Mouse (Mus musculus): Measurements from ENCODE around the gene Eif1. TPM values are rescaled to one million over a fixed set of nuclear protein-coding genes. Genes with fewer than 3 reads are reported as not detected.
"Not testable (repeated sequence)": the region's sequence is repeated elsewhere in the genome, so short reads cannot be mapped to it uniquely, and the experiment has no call there.

Gene Eif1
- total RNA-seq, 2 experiments from 2014 or later, result 739 to 776 TPM

- DNase-seq (ENCODE audit: low spot score in 2 of 2), result peak; percentile 37 to 79
Measured at GRCm38 (mm10) chr11:100312096-100312679, 7.5 kb upstream of the Eif1 start.

DNA sequence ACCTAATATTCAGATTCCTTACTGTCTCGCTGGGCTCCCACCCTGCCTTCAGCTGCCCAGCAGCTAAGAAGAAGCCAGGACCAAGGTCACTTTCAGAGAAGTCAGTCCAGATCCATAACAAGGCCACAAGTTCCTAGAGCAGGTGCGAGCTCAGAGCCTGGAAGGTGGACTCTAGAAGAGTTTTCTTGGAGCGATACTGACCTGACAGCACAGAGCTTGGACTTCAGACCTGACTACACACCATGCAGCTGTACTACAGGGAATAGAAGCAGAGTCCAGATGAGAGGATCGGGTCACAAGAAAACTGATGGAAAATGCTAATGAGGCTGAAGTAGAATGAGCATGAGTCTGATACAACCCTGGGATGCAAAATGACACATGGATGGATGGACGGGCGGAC, 6.3 kb upstream of the Eif1 start:
- no peak for DNase-seq (ENCODE audit: low spot score in 2 of 2)

- DNase-seq (ENCODE audit: low spot score in 2 of 2), result no peak
Measured at GRCm38 (mm10) chr11:100315439-100315838, 4.2 kb upstream of the Eif1 start.

GRCm38 (mm10) chr11:100317826-100318380, 1.8 kb upstream of the Eif1 start:
- DNase-seq (ENCODE audit: low spot score in 2 of 2), result no peak

- no peak for DNase-seq (ENCODE audit: low spot score in 2 of 2)
Measured at GRCm38 (mm10) chr11:100318529-100319451, 895 bp upstream of the Eif1 start.

- DNase-seq (ENCODE audit: low spot score in 2 of 2), result peak; percentile 91 to 96
Measured at GRCm38 (mm10) chr11:100320172-100320630, 516 bp downstream of the Eif1 start.

DNA sequence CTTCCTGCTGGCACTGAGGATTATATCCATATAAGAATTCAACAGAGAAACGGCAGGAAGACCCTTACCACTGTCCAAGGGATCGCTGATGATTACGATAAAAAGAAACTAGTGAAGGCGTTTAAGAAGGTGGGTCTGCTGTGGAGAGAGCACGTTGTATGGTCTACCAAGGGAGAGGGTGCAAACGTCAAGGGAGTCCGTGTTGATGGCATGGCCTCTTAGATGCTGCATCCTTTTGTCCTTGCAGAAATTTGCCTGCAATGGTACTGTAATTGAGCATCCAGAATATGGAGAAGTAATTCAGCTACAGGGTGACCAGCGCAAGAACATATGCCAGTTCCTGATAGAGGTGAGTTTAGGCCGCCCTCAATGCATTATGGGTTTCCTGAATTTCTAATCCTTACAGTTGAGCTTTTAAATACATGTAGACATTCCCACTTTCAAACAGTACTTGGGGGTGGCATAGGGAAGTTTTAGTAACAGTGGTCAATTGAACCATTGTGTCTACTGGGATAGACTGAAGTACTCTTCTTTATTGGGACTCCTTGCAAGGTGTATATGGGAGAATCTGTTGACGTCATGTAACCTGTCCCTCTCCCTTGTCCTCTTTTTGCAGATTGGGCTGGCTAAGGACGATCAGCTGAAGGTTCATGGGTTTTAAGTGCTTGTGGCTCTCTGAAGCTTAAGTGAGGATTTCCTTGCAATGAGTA, 1.2 kb downstream of the Eif1 start:
- DNase-seq (ENCODE audit: low spot score in 2 of 2), result not testable (repeated sequence)

DNA sequence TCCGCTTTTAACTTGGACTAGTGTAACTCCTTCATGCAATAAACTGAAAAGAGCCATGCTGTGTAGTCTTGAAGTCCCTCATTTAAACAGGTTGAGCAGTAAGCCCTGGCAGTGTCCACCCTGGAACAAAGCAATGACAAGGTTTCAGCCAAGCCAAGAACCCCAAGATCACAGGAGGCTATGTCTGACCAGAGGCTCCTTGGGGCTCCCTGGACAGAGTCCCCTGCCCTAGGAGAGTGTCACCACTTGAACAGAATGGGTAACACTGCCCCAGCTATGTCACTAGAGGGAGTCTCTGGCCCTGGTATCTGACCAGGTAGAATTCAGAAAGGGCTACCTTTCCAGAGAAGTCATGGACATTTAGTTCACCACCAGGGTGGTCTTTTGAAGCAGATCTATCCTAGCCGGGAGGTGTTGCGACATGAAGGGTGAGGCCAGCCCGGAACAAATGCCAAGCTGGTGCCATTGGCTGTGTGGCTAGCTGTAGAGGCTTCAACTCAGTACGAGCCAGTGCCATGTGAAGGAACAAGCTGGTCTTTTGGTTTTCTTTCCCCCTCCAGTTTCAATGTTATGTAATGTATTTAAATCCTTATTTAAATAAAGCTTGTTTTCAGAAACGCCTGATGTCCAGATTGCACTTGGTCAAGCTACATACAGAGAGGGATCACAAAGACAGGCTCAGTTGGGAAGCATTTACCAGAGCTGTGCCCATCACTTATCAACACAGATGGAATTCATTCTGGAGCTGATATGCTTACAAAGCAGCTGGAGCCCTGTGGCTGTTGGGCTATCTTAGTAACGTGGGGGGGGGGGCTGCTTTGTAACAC, 2.0 kb downstream of the Eif1 start:
- DNase-seq (ENCODE audit: low spot score in 2 of 2), result not testable (repeated sequence)

DNA sequence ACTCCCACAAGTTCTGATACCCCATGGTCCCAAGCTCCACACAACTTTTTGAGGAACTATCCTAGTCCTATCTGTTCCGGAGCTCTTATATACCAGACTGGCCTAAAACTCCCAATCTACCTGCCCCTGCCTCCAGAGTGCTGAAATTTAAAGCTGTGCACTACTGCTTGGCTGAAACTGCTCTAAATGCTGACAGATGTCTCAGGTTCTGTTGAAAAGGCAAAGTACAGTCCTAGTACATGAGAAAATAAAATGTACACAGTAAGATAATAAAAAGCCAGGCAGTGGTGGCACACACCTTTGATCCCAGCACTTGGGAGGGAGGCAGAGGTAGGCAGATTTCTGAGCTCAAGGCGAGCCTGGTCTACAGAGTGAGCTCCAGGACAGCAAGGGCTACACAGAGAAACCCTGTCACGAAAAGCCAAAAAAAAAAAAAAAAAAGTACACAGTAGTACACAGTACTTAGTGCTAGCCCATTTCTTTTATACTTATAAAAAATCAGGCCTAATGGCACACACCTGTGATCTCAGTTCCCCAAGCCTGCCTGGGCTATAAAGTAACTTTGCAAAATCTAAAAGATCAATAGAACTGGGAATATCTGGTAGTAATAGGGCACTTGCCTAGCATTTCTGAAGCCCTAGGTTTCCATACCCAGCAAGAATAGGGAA, 3.0 kb downstream of the Eif1 start:
- DNase-seq (ENCODE audit: low spot score in 2 of 2), result no peak

DNA sequence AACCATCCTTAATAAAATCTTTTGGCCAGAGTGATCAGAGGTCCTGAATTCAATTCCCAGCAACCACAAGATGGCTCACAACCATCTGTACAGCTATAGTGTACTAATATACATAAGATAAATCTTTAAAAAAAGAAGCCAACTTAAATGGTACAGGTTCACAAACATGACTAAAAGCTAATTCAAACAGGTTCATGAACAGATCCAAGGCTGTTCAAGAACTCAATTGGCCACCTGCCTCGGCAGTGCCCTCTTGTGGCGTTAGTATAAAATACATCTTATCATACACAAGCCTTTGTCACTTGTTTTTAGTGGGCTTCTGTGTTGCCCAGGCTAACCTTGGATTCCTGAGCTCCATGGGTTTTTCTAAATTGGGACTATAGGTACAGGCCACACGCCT, 3.9 kb downstream of the Eif1 start:
- DNase-seq (ENCODE audit: low spot score in 2 of 2), result peak in 1 of 2 experiments; percentile 74

DNA sequence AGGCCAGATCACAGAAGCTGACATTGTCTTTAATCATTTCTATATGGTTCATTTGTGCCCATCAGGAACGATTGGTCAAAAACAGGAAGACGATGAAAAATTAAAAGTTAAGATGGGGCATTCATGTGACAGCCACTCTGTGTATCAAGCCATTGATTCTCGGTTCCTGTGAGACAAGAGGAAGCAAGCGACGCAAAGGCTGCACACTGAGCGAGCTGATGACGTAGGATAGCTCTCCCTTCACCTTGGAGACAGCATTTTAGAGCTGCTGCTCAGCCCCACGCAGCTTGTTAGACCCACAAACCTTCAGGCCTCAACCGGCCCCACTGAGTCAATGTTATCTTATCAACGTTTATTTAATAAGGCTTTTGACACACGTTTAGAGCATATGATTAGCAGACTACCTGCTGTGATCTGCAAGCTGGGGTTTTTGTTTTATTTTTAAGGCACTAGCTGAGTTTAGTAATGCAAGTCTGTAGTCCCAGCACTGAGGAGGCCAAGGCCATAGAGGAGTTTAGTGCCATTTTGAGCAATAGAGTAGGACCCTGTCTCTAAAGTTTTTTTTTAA, 5.5 kb downstream of the Eif1 start:
- no peak for DNase-seq (ENCODE audit: low spot score in 2 of 2)

DNA sequence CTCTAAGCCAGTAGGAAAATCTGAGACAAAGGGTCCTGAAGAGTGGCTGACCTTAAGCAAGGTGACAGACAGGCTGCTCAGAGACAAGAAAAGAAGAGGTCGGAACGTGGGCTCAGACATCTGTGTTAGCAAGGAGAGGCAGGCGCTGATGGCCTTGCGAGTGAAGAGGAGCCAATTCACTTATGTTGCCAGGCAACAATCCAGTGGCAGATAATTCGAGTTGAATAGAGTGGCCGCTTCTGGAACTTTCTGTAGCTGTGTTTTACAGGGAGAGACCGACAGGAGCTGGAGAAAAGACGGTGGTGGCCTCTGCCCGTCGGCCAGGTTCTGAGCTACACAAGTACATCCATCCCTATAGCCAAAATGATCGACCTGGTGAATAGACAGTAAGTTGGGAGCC, 7.6 kb downstream of the Eif1 start:
- DNase-seq (ENCODE audit: low spot score in 2 of 2), result no peak

- no peak for DNase-seq (ENCODE audit: low spot score in 2 of 2)
Measured at GRCm38 (mm10) chr11:100327761-100328160, 8.1 kb downstream of the Eif1 start.

GRCm38 (mm10) chr11:100330235-100330634, 10.6 kb downstream of the Eif1 start:
- peak in 1 of 2 experiments; percentile 37 for DNase-seq (ENCODE audit: low spot score in 2 of 2)

- not testable (repeated sequence) for DNase-seq (ENCODE audit: low spot score in 2 of 2)
Measured at GRCm38 (mm10) chr11:100330816-100331375, 11.2 kb downstream of the Eif1 start.

DNA sequence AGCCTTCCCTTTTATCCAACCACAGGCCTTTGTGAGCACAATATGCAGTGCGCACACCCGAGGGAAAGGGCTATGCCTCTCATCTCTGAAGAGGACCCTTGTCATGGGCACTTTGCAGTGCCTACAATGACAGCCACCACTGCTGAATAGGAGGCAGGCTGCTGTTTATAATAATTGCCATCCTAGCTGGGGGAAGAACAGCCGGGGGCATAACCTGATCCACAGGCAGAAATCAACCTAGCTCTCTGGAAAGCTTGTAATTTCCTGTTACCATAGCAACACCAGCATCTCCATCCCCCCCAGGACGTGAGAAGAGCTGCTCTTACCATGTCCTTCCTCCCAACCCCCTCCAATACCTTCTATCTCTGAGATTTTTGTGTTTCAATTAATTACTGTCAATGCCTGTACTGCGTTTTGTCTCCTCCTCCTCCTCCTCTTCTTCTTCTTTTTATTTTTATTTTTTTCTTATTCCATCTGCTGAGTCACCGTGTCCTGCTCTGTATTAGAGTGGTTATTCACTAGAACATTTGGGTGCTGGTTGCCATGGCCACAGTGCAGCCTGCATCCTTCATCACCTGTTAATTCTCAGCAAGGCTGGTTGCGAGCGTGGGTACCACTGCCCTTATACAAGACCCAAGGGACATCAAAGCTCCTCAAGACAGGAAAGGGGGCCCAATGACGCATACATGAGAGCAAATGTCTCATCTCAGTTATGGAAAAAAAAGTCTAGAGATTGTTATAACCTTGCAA, 13.3 kb downstream of the Eif1 start:
- DNase-seq (ENCODE audit: low spot score in 2 of 2), result peak; percentile 70 to 86

DNA sequence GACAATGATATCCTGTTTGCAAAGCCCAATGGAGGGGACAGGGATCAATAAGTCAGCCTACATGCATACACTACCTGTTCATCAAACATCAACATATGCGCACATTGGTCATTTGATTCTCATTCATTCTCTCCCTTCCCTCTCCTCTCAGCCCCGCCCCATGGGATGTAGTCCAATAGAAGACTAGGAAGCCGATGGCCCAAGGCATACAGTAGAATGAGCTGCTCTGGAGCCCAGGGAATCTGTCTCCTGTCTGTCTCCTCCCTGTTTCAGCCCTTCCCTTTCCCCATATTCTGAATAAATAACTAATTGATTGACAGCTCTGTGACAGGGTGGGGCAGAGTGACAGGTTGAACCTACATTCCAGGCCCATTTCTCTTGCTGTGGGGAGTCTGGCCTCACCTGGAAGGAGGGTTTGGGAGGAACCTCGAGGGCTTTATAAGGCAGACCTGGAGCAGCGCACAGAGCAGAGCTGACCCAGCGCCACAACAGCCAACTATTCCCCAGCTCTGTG, 14.3 kb downstream of the Eif1 start, which contains the start of gene Gast:
TSS of gene Gast (plus strand) at position 464 of the 514 bp plus-strand sequence.
- DNase-seq (ENCODE audit: low spot score in 2 of 2), result no peak

DNA sequence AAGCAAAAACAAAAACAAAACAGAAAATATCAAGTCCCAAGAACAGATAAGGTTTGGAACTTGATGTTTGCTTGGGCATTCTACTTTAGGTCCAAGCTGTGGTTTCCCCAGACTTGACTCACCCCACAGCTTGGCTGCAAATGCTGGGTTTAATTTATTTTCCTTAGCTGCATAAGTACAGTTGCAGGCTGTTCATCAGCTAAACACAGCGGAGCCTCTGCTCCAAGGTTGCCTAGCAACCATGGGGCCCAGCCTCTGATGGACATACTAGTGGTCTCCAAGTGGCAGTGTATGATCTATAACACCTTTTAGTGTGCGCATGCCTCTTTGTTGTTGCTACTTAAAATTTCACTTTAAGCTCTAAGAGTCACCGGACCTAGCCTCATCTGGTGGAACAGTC, 16.0 kb downstream of the Eif1 start:
- DNase-seq (ENCODE audit: low spot score in 2 of 2), result peak in 1 of 2 experiments; percentile 41

Measured in layer of hippocampus, adult 18-20 months (tissue).